Mouse (Mus musculus) gastrocnemius, postnatal 10 days (tissue): ENCODE measurements around the gene Olfr1426. TPM values are rescaled to one million over a fixed set of nuclear protein-coding genes. Genes with fewer than 3 reads are reported as not detected.
"Not testable (repeated sequence)": the region's sequence is repeated elsewhere in the genome, so short reads cannot be mapped to it uniquely, and the experiment has no call there.

ENCODE experiments used
- DNase-seq: peaks from one replicate; pipeline ENCODE4 v3.0.0; 2021; ENCODE audit warnings: mixed read lengths
- long read RNA-seq, 2 experiments: library from polyadenylated mRNA; stranded (forward); transcript quantifications; one replicate each; pipeline ENCODE4 v2.0.0; 2021
- total RNA-seq, 2 experiments: library from RNA; stranded (reverse); gene quantifications; 2 replicates each; pipeline ENCODE4 v1.2.3; 2021

Olfr1426 gene
- not detected for total RNA-seq
- long read RNA-seq, experiment 1: 0 reads
- long read RNA-seq, experiment 2: 0 reads

GRCm38 (mm10) chr19:12091913-12092312 lies at the start of gene Olfr1426:
Olfr1426 (minus strand) TSS chr19:12092013.
- DNase-seq: no peak

- DNase-seq: no peak
Observed at GRCm38 (mm10) chr19:12134289-12134688, 42.5 kb upstream of the Olfr1426 start.

GRCm38 (mm10) chr19:12123103-12123502 lies 31.3 kb upstream of the Olfr1426 start, which contains the start of gene Olfr76:
Olfr76 (minus strand) TSS chr19:12123203.
- no peak for DNase-seq

- no peak for DNase-seq
Observed at GRCm38 (mm10) chr19:12116464-12116863, 24.7 kb upstream of the Olfr1426 start.

GRCm38 (mm10) chr19:12115797-12116196 lies 24.0 kb upstream of the Olfr1426 start, which contains the start of gene Olfr1428:
Olfr1428 (minus strand) TSS chr19:12115897.
- no peak for DNase-seq

- no peak for DNase-seq
Observed at GRCm38 (mm10) chr19:12113807-12114206, 22.0 kb upstream of the Olfr1426 start.

GRCm38 (mm10) chr19:12104541-12104940 lies 12.7 kb upstream of the Olfr1426 start:
- no peak for DNase-seq

GRCm38 (mm10) chr19:12103234-12103633 lies 11.4 kb upstream of the Olfr1426 start, which contains the start of gene Olfr1427:
Olfr1427 (minus strand) TSS chr19:12103334.
- DNase-seq: no peak

- not testable (repeated sequence) for DNase-seq
Observed at GRCm38 (mm10) chr19:12077631-12078030, 14.2 kb downstream of the Olfr1426 start, which contains the start of gene Olfr1425. Olfr1425 (minus strand) TSS chr19:12077731.

- DNase-seq: not testable (repeated sequence)
Observed at GRCm38 (mm10) chr19:12069546-12069945, 22.3 kb downstream of the Olfr1426 start.

GRCm38 (mm10) chr19:12067806-12068205 lies 24.0 kb downstream of the Olfr1426 start:
- DNase-seq: not testable (repeated sequence)

- not testable (repeated sequence) for DNase-seq
Observed at GRCm38 (mm10) chr19:12062582-12062981, 29.2 kb downstream of the Olfr1426 start, which contains the start of gene Olfr1424. Olfr1424 (minus strand) TSS chr19:12062682.

- DNase-seq: no peak
Observed at GRCm38 (mm10) chr19:12043163-12043562, 48.6 kb downstream of the Olfr1426 start.

- DNase-seq: no peak
Observed at GRCm38 (mm10) chr19:12041217-12041616, 50.6 kb downstream of the Olfr1426 start, which contains the start of gene Olfr1423. Olfr1423 (minus strand) TSS chr19:12041317.

GRCm38 (mm10) chr19:12037727-12038126 lies 54.1 kb downstream of the Olfr1426 start:
- no peak for DNase-seq

Other genes starting within 250 kb of the Olfr1426 start
- gene Olfr1418, start 230.9 kb downstream of the Olfr1426 start, total RNA-seq: not detected
- gene Olfr1419, start 216.9 kb downstream of the Olfr1426 start, total RNA-seq: not detected
- not detected for gene Olfr1420, start 205.4 kb downstream of the Olfr1426 start, total RNA-seq
- gene Patl1, start 179.6 kb downstream of the Olfr1426 start, total RNA-seq: 10 to 100 TPM; 25.1 to 28.3 TPM
- gene Osbp, start 126.1 kb downstream of the Olfr1426 start, total RNA-seq: 10 to 100 TPM; 77.5 to 77.9 TPM
- not detected for gene Olfr1423, start 50.7 kb downstream of the Olfr1426 start, total RNA-seq
- not detected for gene Olfr1424, start 29.3 kb downstream of the Olfr1426 start, total RNA-seq
- gene Olfr1425, start 14.3 kb downstream of the Olfr1426 start, total RNA-seq: not detected
- gene Olfr1427, start 11.3 kb upstream of the Olfr1426 start, total RNA-seq: not detected
- not detected for gene Olfr1428, start 23.9 kb upstream of the Olfr1426 start, total RNA-seq
- gene Olfr76, start 31.2 kb upstream of the Olfr1426 start, total RNA-seq: not detected
- not detected for gene Olfr1555-ps1, start 78.1 kb upstream of the Olfr1426 start, total RNA-seq
- gene Olfr1431, start 108.6 kb upstream of the Olfr1426 start, total RNA-seq: not detected
- gene Olfr1432, start 140.6 kb upstream of the Olfr1426 start, total RNA-seq: not detected
- gene Olfr262, start 149.6 kb upstream of the Olfr1426 start, total RNA-seq: not detected
- not detected for gene Olfr235, start 169.0 kb upstream of the Olfr1426 start, total RNA-seq
- gene Olfr1434, start 187.8 kb upstream of the Olfr1426 start, total RNA-seq: not detected
- not detected for gene Olfr1436, start 207.1 kb upstream of the Olfr1426 start, total RNA-seq
- not detected for gene Olfr1437, start 233.1 kb upstream of the Olfr1426 start, total RNA-seq
- gene Olfr1438-ps1, start 243.9 kb upstream of the Olfr1426 start, total RNA-seq: not detected